Mouse (Mus musculus): ENCODE measurements around the gene Plscr5.
"Not testable (repeated sequence)": the region's sequence is repeated elsewhere in the genome, so short reads cannot be mapped to it uniquely, and the experiment has no call there.

Gene Plscr5

DNA sequence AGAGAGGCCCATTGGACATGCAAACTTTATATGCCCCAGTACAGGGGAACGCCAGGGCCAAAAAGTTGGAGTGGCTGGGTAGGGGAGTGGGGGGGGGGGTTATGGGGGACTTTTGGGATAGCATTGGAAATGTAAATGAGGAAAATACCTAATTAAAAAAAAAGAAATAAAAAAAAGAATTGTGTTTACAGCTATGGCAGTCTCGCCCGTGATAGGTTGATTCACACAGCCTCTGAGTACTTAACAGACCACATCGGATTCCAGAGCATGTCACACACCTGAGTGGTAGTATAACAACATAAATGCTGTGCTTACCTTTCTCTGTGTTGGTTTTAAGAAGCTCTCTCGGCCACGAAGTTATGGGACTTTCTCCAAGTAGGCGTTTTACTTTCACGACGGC, at the start of gene Plscr5:
Gene Plscr5, plus strand, starts transcription at position 301 of the 400 bp plus-strand sequence.
- DNase-seq (ENCODE audit: low read depth) = not testable (repeated sequence)

DNA sequence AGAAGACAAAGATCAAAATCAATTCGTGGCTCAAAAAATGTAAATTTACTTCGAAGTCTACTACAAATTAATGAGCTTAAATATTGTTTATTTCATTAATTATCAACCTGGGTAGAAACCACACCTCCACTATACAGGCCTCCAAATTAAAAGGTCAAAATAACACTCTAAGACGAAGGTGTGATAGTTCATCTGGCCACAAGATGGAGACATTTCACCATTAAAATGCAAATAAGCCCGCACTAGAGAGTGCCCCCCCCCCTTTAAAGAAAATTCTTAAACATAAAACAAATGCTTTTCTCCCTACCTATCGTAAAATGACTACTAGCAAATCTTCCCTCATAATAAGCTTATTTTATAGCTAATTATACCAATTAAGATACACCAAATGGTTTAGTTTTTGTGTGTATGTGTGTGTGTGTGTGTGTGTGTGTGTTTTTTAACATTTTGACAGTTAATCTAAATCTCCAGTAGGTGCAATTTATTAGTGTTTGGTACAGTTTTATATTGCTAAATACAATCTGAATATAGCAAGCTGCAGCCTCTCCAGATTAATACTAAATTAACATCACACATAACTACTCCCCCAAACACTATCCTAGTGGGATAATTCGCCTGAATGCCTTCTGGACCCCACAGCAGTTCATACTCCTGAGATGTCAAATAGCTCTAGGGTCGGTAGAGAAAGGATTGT, 45.0 kb upstream of the Plscr5 start:
- peak; percentile 59 for DNase-seq (ENCODE audit: low read depth)

DNA sequence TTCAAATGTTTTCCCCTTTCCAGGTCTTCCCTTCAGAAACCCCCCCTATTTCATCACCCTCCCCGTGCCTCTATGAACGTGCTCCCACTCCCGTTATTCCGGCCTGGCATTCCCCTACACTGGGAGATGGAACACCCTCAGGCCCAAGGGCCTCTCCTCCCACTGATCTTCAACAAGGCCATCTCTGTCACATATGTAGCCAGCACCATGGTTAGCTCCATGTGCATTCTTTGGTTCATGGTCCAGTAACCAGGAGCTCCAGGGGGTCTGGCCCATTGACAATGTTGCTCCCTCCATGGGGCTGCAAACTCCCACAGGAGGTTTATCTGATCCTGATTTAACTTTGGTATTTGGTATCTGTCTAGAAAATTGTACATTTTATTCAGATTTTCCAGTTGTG, 30.5 kb upstream of the Plscr5 start:
- no peak for DNase-seq (ENCODE audit: low read depth)

DNA sequence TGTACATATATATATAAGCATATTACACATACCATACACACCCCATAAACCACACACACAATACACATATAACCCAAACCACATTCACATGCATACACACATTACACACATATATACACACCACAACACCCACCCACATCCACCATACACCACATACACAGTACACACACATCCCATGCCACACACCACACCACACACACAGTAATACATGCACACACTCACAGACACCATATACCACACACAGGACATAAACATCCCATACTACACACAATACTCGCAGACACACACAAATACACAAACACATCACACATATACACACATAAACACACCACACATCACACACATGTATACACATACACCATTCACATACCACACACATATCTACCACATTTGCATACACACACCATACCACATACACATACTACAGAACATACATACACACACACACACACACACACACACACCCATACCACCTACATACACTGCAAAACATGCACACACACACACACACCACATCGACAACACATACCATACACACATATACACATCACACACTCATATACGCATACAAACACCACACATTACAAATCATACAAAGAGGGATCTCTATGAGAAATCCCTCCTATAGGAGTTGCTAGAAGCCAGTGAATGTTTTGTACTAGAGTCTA, 19.3 kb upstream of the Plscr5 start:
- DNase-seq (ENCODE audit: low read depth) = no peak

DNA sequence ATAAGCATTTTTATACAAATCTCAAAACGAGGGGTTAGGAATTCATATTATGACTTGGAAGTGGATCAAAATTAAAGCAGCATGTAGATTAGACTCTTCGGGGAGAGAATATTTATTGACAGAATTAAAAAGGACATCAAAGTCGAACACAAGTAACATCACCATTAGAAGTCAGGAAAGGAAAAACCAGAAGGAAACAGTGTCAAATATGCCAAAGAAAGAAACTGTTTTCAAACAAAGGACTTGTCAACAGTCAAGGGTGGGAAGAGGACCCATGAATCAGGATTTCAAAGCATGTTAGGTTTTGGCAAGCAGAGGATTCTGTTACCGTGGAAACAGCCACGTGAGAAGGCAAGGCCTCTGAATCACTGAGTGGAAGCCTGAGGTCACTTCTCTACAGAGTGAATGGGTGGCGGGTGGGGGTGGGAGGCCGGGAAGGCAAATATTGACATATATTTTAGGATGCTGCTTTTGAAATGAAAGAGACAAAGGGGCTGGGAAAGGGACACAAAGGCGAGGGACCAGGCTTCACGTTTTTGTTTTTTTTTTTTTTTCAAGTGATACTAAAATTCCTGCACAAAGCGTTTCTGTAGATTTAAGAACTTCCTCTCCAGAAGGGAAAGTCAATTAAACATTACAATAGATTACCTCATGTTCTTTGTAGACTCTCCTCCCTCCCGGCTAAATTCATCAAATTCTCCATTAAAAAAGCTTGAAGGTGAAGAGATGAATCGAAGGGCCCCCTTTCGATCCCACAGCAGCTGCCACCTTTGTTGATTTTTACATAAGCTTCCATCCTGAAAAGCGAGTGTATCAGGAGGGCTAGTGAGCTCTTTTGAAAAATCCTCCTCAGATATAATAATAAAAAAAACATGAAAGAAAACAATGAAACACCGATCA, 18.3 kb upstream of the Plscr5 start:
- no peak for DNase-seq (ENCODE audit: low read depth)

DNA sequence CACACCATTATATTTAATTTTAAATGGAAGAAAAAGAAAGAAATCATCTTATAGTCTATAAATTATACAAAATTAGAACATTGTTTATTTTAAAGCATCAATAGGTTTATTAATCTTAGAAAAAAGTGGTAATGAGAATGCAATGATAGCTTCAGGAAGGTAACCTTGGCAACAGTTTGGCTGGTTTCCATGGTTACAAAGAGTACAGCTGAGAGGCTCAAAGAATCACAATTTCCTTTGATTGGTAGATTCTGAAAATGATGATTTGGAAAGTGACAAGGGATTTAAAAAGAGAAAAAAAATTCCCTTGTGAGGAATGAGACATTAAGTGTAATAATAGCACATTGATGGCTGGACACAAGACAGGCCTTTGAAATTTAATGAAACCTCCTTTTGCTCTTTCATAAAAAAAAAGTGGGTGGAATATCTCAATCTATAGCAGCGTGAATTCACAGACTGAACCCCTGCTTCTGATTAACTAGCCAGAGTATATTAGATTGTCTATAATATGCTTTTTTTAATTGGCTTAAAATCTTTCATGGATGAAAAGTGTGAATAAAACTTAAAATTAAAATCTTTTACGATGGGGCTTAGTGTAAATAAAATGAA, 13.8 kb upstream of the Plscr5 start:
- no peak for DNase-seq (ENCODE audit: low read depth)

DNA sequence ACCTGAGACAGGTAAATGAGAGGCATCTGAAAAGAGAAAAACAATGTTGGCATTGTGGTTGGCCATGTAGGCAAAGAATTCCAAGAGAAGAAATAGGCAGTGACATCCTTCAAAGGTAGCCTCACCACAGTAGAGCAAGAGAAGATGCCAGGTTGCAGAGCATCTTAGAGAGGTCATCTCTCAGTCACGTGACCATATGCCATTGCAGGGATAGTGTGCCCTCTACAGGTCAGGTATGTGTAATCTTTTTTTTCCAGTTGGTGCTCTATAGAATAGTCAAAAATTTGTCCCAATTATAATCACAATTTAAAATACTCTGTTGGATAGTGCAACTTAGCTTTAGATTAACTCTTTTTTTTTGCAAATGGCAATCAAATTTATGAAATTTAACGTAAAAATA, 1.4 kb upstream of the Plscr5 start:
- DNase-seq (ENCODE audit: low read depth) = no peak

DNA sequence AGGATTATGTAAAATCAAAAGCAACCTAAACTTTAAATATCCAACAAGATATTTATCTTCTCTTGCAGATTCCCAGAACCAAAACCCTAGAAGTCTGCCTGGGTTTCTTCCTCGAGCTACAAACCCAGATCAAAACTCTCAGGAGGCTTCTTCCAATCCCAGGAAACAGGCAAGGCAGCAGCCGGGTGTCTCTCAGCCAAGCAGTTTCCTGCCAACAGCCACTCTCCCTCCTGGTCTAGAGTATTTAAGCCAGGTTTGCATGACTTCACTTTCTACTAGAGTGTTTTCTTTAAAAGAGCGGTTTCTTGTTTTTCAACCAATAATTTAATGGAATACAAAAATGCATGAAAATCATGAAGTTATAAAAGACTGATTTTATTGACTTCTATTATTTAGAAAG, 5.7 kb downstream of the Plscr5 start:
- no peak for DNase-seq (ENCODE audit: low read depth)

DNA sequence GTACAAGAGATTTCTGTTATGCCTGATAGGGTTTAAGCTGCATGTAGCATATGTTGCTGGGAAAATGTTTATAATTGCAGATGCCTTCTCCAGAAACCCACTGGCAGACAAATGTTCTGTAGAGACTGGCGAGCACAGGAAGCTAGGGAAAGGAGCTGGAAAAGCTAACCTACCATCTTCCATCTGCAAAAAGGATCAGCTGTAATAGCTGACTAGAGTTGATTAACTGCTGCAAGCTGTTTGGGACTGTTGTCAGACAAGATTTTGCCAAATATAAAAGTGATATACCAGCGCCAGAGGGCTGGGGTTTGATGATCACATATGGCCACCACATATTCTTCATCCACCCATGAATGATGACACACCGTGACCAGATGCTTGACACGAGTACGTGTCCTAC, 6.8 kb downstream of the Plscr5 start:
- DNase-seq (ENCODE audit: low read depth) = no peak

DNA sequence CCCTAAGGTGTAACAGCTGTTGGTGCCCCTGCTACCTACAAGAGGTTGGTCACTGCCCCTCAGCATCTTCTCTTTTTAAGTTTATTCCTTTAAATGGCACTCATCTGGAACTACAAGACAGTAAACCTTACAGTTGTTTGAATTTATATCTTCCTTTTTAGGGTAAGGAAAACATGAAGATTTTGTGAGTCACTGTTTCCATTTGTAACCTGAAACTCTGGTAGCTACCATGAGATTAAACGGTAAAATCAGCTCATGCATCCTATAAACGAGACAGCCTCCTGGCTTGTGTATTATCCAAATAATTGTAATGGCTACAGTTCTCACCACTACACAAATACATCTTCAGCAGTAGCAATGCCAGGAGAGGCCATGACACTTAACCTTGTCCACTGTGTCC, 11.7 kb downstream of the Plscr5 start:
- no peak for DNase-seq (ENCODE audit: low read depth)

DNA sequence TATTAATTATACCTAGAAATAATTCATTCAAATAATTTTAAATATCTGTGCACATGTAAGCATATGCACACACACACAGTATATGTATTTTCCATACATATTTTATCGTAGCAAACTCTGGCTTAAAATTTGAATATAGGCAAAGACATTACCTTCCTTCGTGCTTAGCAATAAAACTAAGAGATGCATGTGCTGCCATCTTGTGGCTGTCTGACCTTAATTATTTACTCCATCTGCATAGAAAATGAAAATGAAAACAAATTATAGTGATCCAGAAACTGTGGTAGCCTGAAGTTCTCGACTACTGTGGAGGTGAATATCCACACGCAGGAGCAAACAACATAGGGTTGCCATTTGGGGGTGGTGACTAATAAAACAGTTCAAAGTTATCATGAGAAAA, 14.6 kb downstream of the Plscr5 start:
- peak; percentile 80 for DNase-seq (ENCODE audit: low read depth)

DNA sequence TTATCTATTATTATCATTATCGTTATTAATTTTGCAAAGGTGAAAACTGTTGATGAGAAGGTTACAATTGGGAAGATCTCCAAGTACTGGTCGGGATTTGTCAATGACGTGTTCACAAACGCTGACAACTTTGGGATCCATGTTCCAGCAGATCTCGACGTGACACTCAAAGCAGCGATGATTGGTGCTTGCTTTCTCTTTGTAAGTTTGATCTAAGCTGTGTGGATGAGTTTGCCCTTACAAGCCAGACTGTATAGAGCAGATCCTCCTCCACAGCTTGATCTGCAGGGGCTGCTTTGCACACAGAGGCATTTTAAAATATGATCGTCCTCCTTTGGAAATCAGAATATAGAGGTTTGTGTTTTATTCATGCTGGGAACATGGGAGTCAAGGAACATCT, 15.0 kb downstream of the Plscr5 start:
- DNase-seq (ENCODE audit: low read depth) = no peak

DNA sequence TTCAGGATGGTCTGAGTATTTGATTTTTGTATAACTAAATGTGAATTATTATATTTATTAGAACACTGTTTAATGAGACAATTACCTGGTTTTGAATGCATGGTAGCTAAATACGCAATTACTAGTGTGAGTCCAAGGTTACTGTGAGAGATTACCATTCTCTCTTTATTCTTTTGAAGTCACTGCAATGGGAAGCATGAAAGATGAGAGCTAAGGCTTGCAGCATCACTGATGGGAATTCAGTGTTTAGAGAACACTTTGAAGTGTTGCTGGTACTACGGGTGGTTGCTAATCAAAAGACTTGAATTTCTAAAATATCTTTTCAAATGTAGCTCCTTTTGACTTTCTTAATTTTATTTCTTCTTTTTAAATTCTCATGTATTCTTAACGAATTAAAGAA, 17.1 kb downstream of the Plscr5 start:
- no peak for DNase-seq (ENCODE audit: low read depth)

DNA sequence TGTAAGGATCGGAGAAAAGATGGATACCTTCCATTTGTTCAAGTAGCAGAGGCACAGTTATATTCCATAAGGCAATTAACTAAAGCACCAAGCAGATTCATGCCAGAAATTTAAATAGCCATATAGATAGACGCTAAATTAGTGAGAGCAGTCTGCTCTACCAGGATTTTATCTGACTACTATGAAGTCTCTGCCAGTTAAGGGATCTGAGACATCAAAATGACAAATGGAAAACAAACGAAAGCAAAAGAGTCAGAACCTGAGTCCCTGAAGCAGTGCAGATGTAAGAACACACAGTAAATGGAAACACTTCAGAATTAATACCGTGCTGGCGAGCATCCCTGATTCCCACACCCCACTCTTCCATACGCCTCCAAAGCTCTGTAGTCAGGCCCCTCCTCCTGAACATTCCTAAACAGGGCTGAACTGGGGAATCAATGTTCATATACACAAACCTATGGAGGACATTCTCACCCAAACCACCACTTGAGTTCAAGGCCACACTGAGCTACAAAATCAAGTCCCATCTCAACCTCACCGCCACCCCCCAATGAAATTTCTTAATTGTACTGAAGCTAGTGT, 17.7 kb downstream of the Plscr5 start:
- DNase-seq (ENCODE audit: low read depth) = no peak

DNA sequence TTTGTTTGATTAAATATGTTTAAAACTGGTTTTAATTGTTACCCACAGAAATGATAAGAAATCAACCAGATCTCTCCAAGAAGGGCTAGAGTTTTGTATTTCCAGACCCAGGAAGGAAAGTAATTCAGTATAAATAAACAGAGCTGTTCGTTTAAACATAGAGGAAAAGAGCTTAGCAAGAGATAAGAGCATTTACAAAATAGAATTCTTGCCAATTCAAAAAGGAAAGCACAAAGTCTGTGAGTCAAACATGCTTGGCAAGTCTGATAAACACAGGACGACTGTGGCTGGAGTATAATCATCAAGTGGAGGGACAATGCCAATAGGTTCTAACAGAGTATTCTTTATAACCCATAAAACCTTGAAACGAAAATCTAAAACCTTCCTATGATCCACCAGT, 18.3 kb downstream of the Plscr5 start:
- no peak for DNase-seq (ENCODE audit: low read depth)

DNA sequence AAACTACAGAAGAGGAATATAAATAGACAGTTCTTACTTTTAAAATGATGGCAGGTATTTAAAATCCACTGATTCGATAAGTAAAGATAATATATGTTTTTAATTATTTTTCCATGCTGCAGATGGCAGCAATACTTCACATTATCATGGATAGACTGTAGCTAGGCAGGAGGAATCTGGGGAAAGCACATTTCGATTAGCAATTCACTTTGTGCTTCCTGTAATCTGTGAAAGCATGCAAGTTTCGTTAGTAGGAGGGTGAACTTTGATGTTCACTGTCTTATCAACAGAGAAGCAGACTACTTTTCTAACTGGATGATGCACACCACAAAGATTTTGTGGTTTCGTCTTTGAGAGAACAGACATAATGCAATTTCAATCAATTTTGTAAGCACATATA, 24.7 kb downstream of the Plscr5 start:
- DNase-seq (ENCODE audit: low read depth) = peak; percentile 37

DNA sequence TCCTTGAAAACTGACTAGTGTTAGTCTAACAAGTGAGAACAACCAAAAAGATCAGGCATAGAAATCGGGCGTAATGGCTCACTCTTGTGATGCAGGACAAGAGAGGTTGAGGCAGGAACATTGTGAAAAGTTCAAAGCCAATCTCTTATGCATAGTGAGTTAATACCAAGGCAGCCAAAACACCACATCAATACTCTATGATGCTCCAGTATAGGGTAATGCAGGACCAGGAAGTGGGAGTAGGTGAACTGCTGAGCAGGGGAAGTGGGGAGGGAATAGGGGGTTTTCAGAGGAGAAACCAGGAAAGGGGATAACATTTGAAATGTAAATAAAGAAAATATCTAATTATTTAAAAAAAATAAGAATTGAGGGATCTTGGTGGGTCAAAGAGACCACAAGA, 25.2 kb downstream of the Plscr5 start:
- DNase-seq (ENCODE audit: low read depth) = no peak

DNA sequence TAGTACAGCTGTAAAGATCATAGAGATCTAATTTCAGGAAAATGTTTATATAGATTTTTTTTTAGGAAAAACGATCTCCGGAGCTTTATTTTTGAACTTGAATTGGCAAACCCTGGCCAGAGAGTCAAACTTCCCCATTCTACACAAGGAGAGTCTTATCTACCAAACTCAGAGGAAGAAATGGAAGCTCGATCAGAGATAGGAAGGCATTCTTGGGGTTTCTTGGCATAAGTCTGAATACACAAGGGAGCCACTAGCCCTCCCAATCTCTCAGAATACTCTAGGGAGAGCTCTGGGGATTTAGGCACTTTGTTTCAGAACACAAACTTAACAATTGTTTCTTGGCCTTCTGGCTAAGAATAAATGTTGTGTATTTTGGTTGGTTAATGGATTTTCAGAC, 27.4 kb downstream of the Plscr5 start:
- DNase-seq (ENCODE audit: low read depth) = no peak

DNA sequence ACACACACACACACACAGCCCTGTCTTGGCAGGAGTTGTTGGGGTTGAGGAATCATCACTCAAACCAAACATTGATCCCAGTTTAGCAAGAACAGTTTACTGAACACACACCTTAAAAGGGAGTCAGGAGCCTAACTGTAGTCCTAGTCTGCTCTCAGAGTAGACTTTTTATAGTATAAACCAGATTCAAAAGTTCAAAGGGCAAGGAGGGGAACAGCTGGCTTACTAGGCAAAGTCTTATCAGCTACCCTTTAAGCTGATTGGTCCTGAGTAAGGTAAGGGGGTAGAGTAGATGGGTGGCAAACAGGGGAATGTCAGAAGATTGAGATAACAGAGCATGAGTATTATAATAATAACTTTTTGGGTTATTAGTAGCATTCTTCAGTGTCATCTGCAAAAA, 28.7 kb downstream of the Plscr5 start:
- no peak for DNase-seq (ENCODE audit: low read depth)

DNA sequence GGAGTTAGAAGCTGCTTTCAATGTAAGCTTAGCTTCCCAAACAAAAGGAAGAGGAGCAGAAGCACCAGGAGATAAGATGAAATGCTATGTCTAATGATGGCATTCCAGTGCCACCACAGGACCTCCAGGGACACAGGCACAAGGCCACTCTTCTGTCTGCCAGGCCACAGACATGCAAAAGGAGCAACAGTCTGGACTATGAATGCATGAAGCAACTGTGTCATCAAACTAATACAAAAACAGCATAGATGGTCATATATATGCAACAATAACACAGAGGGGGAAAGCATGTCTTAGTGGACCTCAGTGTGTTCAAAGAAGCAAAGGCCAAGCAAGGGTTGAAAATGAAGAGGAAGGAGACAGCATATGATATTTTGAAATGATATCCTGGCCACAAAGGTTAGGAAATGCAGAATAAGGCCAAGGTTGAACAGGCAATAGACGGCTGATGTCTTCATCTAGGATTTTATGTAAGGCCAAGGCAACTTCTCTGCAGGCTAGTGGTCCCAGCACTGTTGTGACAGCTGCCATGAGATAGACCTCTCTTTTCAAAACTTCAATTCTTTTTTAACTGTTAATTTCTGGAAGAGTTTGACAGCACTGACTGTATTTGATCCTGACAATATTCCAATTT, 32.0 kb downstream of the Plscr5 start:
- DNase-seq (ENCODE audit: low read depth) = no peak

DNA sequence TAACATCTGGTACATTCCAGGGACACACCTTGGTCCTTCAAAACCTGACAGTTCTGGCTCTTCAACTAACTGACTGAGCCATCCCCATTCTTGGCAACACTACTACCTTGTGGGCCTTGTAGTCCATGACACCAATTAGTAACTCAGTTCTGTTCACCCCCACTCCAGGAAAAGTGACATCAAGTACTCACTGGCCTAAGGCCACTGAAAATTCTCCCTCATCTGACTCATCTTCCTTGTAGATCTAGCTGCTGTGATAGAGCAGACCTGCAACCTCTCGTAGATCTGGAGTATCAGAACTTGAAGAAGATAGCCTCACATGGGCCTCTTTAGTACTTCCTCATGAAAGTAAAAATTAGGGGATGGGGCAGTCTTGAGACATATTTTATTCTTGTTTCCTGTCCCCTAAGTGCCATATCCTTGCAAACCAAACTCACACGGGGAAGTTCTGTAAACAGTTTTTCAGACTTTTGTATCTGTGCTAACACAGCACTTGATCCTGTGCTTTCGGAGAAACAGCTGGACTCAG, 33.5 kb downstream of the Plscr5 start:
- DNase-seq (ENCODE audit: low read depth) = no peak

Measured in induced T-regulatory cell, adult 2 months (primary cell).